Mouse (Mus musculus): ENCODE measurements at regions not wholly inside any gene's neighbourhood (a gene's known extent, or its start where the extent isn't known, plus 50 kb on each side); places are given as distances from the start of the nearest gene placed in this dataset.

- no peak for DNase-seq (ENCODE audit: extremely low spot score in 1 of 2, low spot score in 1 of 2)
These were observed 259.2 kb upstream of the Csf3r start for GRCm38 (mm10) chr4:125765171-125765570.

GRCm38 (mm10) chr4:125777126-125777525 is 247.2 kb upstream of the Csf3r start:
- no peak for DNase-seq (ENCODE audit: extremely low spot score in 1 of 2, low spot score in 1 of 2)

GRCm38 (mm10) chr4:125780113-125780512 is 244.2 kb upstream of the Csf3r start:
- DNase-seq (ENCODE audit: extremely low spot score in 1 of 2, low spot score in 1 of 2): no peak

- peak; percentile 74 to 80 for DNase-seq (ENCODE audit: extremely low spot score in 1 of 2, low spot score in 1 of 2)
These were observed 243.3 kb upstream of the Csf3r start for GRCm38 (mm10) chr4:125780921-125781487.

- no peak for DNase-seq (ENCODE audit: extremely low spot score in 1 of 2, low spot score in 1 of 2)
These were observed 242.0 kb upstream of the Csf3r start for GRCm38 (mm10) chr4:125782346-125782745.

- DNase-seq (ENCODE audit: extremely low spot score in 1 of 2, low spot score in 1 of 2): no peak
These were observed 238.3 kb upstream of the Csf3r start for GRCm38 (mm10) chr4:125786083-125786482.

- no peak for DNase-seq (ENCODE audit: extremely low spot score in 1 of 2, low spot score in 1 of 2)
These were observed 229.7 kb upstream of the Csf3r start for GRCm38 (mm10) chr4:125794679-125795078.

- no peak for DNase-seq (ENCODE audit: extremely low spot score in 1 of 2, low spot score in 1 of 2)
These were observed 216.4 kb upstream of the Csf3r start for GRCm38 (mm10) chr4:125807923-125808322.

- DNase-seq (ENCODE audit: extremely low spot score in 1 of 2, low spot score in 1 of 2): no peak
These were observed 214.8 kb upstream of the Csf3r start for GRCm38 (mm10) chr4:125809446-125810108.

GRCm38 (mm10) chr4:125810247-125810646 is 214.1 kb upstream of the Csf3r start:
- no peak for DNase-seq (ENCODE audit: extremely low spot score in 1 of 2, low spot score in 1 of 2)

GRCm38 (mm10) chr4:125814311-125814710 is 210.0 kb upstream of the Csf3r start:
- peak; percentile 87 to 94 for DNase-seq (ENCODE audit: extremely low spot score in 1 of 2, low spot score in 1 of 2)

GRCm38 (mm10) chr4:125815276-125815675 is 209.1 kb upstream of the Csf3r start:
- DNase-seq (ENCODE audit: extremely low spot score in 1 of 2, low spot score in 1 of 2): no peak

GRCm38 (mm10) chr4:125824525-125824924 is 199.8 kb upstream of the Csf3r start:
- DNase-seq (ENCODE audit: extremely low spot score in 1 of 2, low spot score in 1 of 2): peak; percentile 63 to 84

GRCm38 (mm10) chr4:125826416-125826815 is 197.9 kb upstream of the Csf3r start:
- DNase-seq (ENCODE audit: extremely low spot score in 1 of 2, low spot score in 1 of 2): peak; percentile 17 to 47

- DNase-seq (ENCODE audit: extremely low spot score in 1 of 2, low spot score in 1 of 2): no peak
These were observed 189.1 kb upstream of the Csf3r start for GRCm38 (mm10) chr4:125835250-125835649.

- DNase-seq (ENCODE audit: extremely low spot score in 1 of 2, low spot score in 1 of 2): no peak
These were observed 176.8 kb upstream of the Csf3r start for GRCm38 (mm10) chr4:125847568-125847967.

GRCm38 (mm10) chr4:125850300-125850699 is 174.1 kb upstream of the Csf3r start:
- peak; percentile 11 to 76 for DNase-seq (ENCODE audit: extremely low spot score in 1 of 2, low spot score in 1 of 2)

- peak; percentile 8 to 58 for DNase-seq (ENCODE audit: extremely low spot score in 1 of 2, low spot score in 1 of 2)
These were observed 171.8 kb upstream of the Csf3r start for GRCm38 (mm10) chr4:125852545-125852944.

- DNase-seq (ENCODE audit: extremely low spot score in 1 of 2, low spot score in 1 of 2): peak in 1 of 2 experiments; percentile 36
These were observed 168.3 kb upstream of the Csf3r start for GRCm38 (mm10) chr4:125855983-125856591.

- DNase-seq (ENCODE audit: extremely low spot score in 1 of 2, low spot score in 1 of 2): no peak
These were observed 167.6 kb upstream of the Csf3r start for GRCm38 (mm10) chr4:125856781-125857180.

GRCm38 (mm10) chr4:125865057-125865456 is 159.3 kb upstream of the Csf3r start:
- DNase-seq (ENCODE audit: extremely low spot score in 1 of 2, low spot score in 1 of 2): peak in 1 of 2 experiments; percentile 12

GRCm38 (mm10) chr4:125865728-125866127 is 158.6 kb upstream of the Csf3r start:
- no peak for DNase-seq (ENCODE audit: extremely low spot score in 1 of 2, low spot score in 1 of 2)
